10 mouse cellular contexts compared by ENCODE assay signal in genomic region chr5:134933281-134933680, GRCm38 (mm10). TPM values are rescaled to one million over a fixed set of nuclear protein-coding genes. Genes with fewer than 3 reads are reported as not detected.
DNase-seq lines count a peak whose midpoint lies in the region; ATAC-seq and TF ChIP-seq lines count a peak whose summit lies in the region.
"Had no signal": no experiment of that assay in that cellular context is flagged by ENCODE, and none has a peak within 500 bp of the region (broad histone marks: within the 10 kb centered on the region; RNA-seq: fewer than 3 reads in every experiment).

No protein-coding gene starts in this region.

- H3K36me3 ChIP-seq in hindbrain, embryonic 13.5 days = no peaks in the 10 kb centered on the region
- H3K36me3 ChIP-seq in hindbrain, embryonic 16.5 days (ENCODE audit: control insufficient read depth, insufficient read depth, low read length) = no peaks in the 10 kb centered on the region
- H3K36me3 ChIP-seq in liver, embryonic 16.5 days (ENCODE audit: control insufficient read depth, insufficient read depth) = peaks cover 4% of the 10 kb centered on the region; the same call in 1 of the 2 replicates

- 0 out of 2 replicates have a peak, but pooled peaks cover 7% of the 10 kb centered on the region for H3K27me3 ChIP-seq in hindbrain, embryonic 13.5 days
- H3K27me3 ChIP-seq in hindbrain, embryonic 16.5 days (replicated peaks; ENCODE audit: control insufficient read depth, insufficient read depth, low read length) = no peaks in the 10 kb centered on the region
- peaks cover 6% of the 10 kb centered on the region; the same call in 1 of the 2 replicates for H3K27me3 ChIP-seq in liver, embryonic 16.5 days (ENCODE audit: control insufficient read depth, insufficient read depth, low read depth, low read length)

- peak overlapping the region; percentile 90 for H3K4me2 ChIP-seq in hindbrain, embryonic 13.5 days
- H3K4me2 ChIP-seq in hindbrain, embryonic 16.5 days (ENCODE audit: low read length) = no peak overlapping the region
- H3K4me2 ChIP-seq in liver, embryonic 16.5 days (ENCODE audit: low read depth, low read length) = peak overlapping the region; percentile 87

- H3K27ac ChIP-seq in hindbrain, embryonic 13.5 days = no peak overlapping the region
- no peak overlapping the region for H3K27ac ChIP-seq in hindbrain, embryonic 16.5 days (ENCODE audit: low read depth, low read length)
- peak overlapping the region; percentile 30; the same call in 1 of the 2 replicates for H3K27ac ChIP-seq in bone marrow, adult 2 months (ENCODE audit: control insufficient read depth, insufficient read depth, low read depth, low read length, poor library complexity)
- peak overlapping the region; percentile 98 for H3K27ac ChIP-seq in liver, embryonic 16.5 days (ENCODE audit: low read length)

- TF ChIP-seq POLR2A in bone marrow, adult 2 months (IDR thresholded peaks at IDR 0.05; ENCODE audit: borderline replicate concordance, control insufficient read depth, low read depth, low read length) = no peak

- no peaks in the 10 kb centered on the region for H3K9me3 ChIP-seq in hindbrain, embryonic 13.5 days
- no peaks in the 10 kb centered on the region for H3K9me3 ChIP-seq in hindbrain, embryonic 16.5 days (ENCODE audit: control insufficient read depth, low read length)
- H3K9me3 ChIP-seq in liver, embryonic 16.5 days (replicated peaks; ENCODE audit: control insufficient read depth, low read length) = no peaks in the 10 kb centered on the region

- no peak for ATAC-seq in hindbrain, embryonic 13.5 days (ENCODE audit: low FRiP score)
- no peak for ATAC-seq in hindbrain, embryonic 16.5 days
- no peak for ATAC-seq in liver, embryonic 16.5 days (ENCODE audit: low read depth)

- peak; percentile 39 for DNase-seq in 416B (ENCODE audit: low read depth)
- no peak for DNase-seq in layer of hippocampus, adult 11-12 months (ENCODE audit: low spot score)
- DNase-seq in gastrocnemius, postnatal 4 days (ENCODE audit: low spot score in 2 of 2) = no peak
- DNase-seq in testis, postnatal 14 days (ENCODE audit: low spot score) = no peak

- H3K4me3 ChIP-seq in hindbrain, embryonic 13.5 days = no peak overlapping the region
- H3K4me3 ChIP-seq in hindbrain, embryonic 16.5 days (ENCODE audit: low read length) = no peak overlapping the region
- peak overlapping the region; percentile 48 for H3K4me3 ChIP-seq in bone marrow, adult 2 months (replicated peaks; ENCODE audit: control insufficient read depth, low read depth, low read length)
- peak overlapping the region; percentile 89 for H3K4me3 ChIP-seq in liver, embryonic 16.5 days (ENCODE audit: low read depth, low read length)

- 87% methylated on average over 8 of the region's 8 CpGs for WGBS in hindbrain, embryonic 13.5 days
- 93% methylated on average over 8 of the region's 8 CpGs for WGBS in hindbrain, embryonic 16.5 days
- WGBS in bone marrow, adult 2 months = 71% methylated on average over 8 of the region's 8 CpGs
- WGBS in liver, embryonic 16.5 days (ENCODE audit: insufficient replicate concordance) = 77% methylated on average over 8 of the region's 8 CpGs

- H3K9ac ChIP-seq in hindbrain, embryonic 13.5 days = no peak overlapping the region
- H3K9ac ChIP-seq in hindbrain, embryonic 16.5 days (ENCODE audit: low read depth, low read length) = no peak overlapping the region
- H3K9ac ChIP-seq in liver, embryonic 16.5 days (ENCODE audit: low read depth, low read length) = peak overlapping the region; percentile 91

- peaks cover 6% of the 10 kb centered on the region; the same call in 1 of the 2 replicates for H3K4me1 ChIP-seq in hindbrain, embryonic 13.5 days (replicated peaks)
- H3K4me1 ChIP-seq in hindbrain, embryonic 16.5 days (ENCODE audit: control insufficient read depth, insufficient read depth, low read depth, low read length) = peaks cover 6% of the 10 kb centered on the region; the same call in 1 of the 2 replicates
- no peaks in the 10 kb centered on the region for H3K4me1 ChIP-seq in bone marrow, adult 2 months (ENCODE audit: control insufficient read depth, insufficient read depth, low read length)
- H3K4me1 ChIP-seq in liver, embryonic 16.5 days (ENCODE audit: control insufficient read depth, low read depth, low read length) = peaks cover 17% of the 10 kb centered on the region

- no peak for TF ChIP-seq CTCF in bone marrow, adult 2 months (IDR thresholded peaks at IDR 0.05; ENCODE audit: control insufficient read depth, insufficient read depth, low read length)

RNA-seq across cellular contexts. Expression of gene Mettl27, which starts 1.1 kb away (rescaled TPM):
- polyA plus RNA-seq in hindbrain, embryonic 13.5 days (2015; fragmentation: Nextera tagmentation; extraction: Ambion mirVana) = 5.4 and 6.7 TPM in 2 replicates
- 5.2 and 7.0 TPM in 2 replicates for polyA plus RNA-seq in hindbrain, embryonic 16.5 days (2015; fragmentation: Nextera tagmentation; extraction: Ambion mirVana)
- 9.9 and 11.4 TPM in 2 replicates for polyA plus RNA-seq in bone marrow, adult 2 months (2011; ENCODE audit: insufficient read depth, insufficient read length, low replicate concordance, missing spikeins)
- 20.8 and 25.3 TPM in 2 replicates for polyA plus RNA-seq in liver, embryonic 16.5 days (2015; fragmentation: Nextera tagmentation; extraction: Ambion mirVana)
- total RNA-seq in gastrocnemius, postnatal 4 days (2021) = 10 to 100 TPM in 1 of 2 experiments, 1 to 10 TPM in 1; 8.7 to 10.3 TPM

RNA-seq across cellular contexts. Expression of gene Cldn4, which starts 13.5 kb away (rescaled TPM):
- polyA plus RNA-seq in hindbrain, embryonic 13.5 days (2015; fragmentation: Nextera tagmentation; extraction: Ambion mirVana) = not detected in 2 replicates
- polyA plus RNA-seq in hindbrain, embryonic 16.5 days (2015; fragmentation: Nextera tagmentation; extraction: Ambion mirVana) = not detected in 2 replicates
- 11.1 TPM in 1 of 2 replicates, not detected in the other for polyA plus RNA-seq in bone marrow, adult 2 months (2011; ENCODE audit: insufficient read depth, insufficient read length, low replicate concordance, missing spikeins)
- polyA plus RNA-seq in liver, embryonic 16.5 days (2015; fragmentation: Nextera tagmentation; extraction: Ambion mirVana) = 0.28 and 0.71 TPM in 2 replicates
- not detected for total RNA-seq in gastrocnemius, postnatal 4 days (2021)

RNA-seq across cellular contexts. Expression of gene Cldn13, which starts 18.0 kb away (rescaled TPM):
- 0.31 TPM in 1 of 2 replicates, not detected in the other for polyA plus RNA-seq in hindbrain, embryonic 13.5 days (2015; fragmentation: Nextera tagmentation; extraction: Ambion mirVana)
- not detected in 2 replicates for polyA plus RNA-seq in hindbrain, embryonic 16.5 days (2015; fragmentation: Nextera tagmentation; extraction: Ambion mirVana)
- 224 and 283 TPM in 2 replicates for polyA plus RNA-seq in bone marrow, adult 2 months (2011; ENCODE audit: insufficient read depth, insufficient read length, low replicate concordance, missing spikeins)
- polyA plus RNA-seq in liver, embryonic 16.5 days (2015; fragmentation: Nextera tagmentation; extraction: Ambion mirVana) = 258 and 277 TPM in 2 replicates
- not detected for total RNA-seq in gastrocnemius, postnatal 4 days (2021)
- total RNA-seq: heart, postnatal 14 days had no signal

RNA-seq across cellular contexts. Expression of gene Tmem270, which starts 26.7 kb away (rescaled TPM):
- polyA plus RNA-seq in hindbrain, embryonic 13.5 days (2015; fragmentation: Nextera tagmentation; extraction: Ambion mirVana) = not detected in 2 replicates
- polyA plus RNA-seq in hindbrain, embryonic 16.5 days (2015; fragmentation: Nextera tagmentation; extraction: Ambion mirVana) = not detected in 2 replicates
- not detected in 2 replicates for polyA plus RNA-seq in bone marrow, adult 2 months (2011; ENCODE audit: insufficient read depth, insufficient read length, low replicate concordance, missing spikeins)
- polyA plus RNA-seq in liver, embryonic 16.5 days (2015; fragmentation: Nextera tagmentation; extraction: Ambion mirVana) = 0.09 and 0.12 TPM in 2 replicates
- not detected for total RNA-seq in gastrocnemius, postnatal 4 days (2021)
- total RNA-seq: heart, postnatal 14 days had no signal
- polyA plus RNA-seq: limb, embryonic 14.5 days had no signal

RNA-seq across cellular contexts. Expression of gene Cldn3, which starts 52.7 kb away (rescaled TPM):
- polyA plus RNA-seq in hindbrain, embryonic 13.5 days (2015; fragmentation: Nextera tagmentation; extraction: Ambion mirVana) = 2.3 and 2.8 TPM in 2 replicates
- 4.2 and 4.6 TPM in 2 replicates for polyA plus RNA-seq in hindbrain, embryonic 16.5 days (2015; fragmentation: Nextera tagmentation; extraction: Ambion mirVana)
- not detected in 2 replicates for polyA plus RNA-seq in bone marrow, adult 2 months (2011; ENCODE audit: insufficient read depth, insufficient read length, low replicate concordance, missing spikeins)
- polyA plus RNA-seq in liver, embryonic 16.5 days (2015; fragmentation: Nextera tagmentation; extraction: Ambion mirVana) = 2.6 and 4.7 TPM in 2 replicates
- total RNA-seq in gastrocnemius, postnatal 4 days (2021) = under 1 TPM in 1 of 2 experiments, not detected in 1; 0.29 TPM

Comparison
In these comparisons a context has a peak if more than half of its experiments do, and no peak if none do; other contexts are left out.
1. H3K27ac ChIP-seq: peak in bone marrow, adult 2 months (single experiment) and liver, embryonic 16.5 days (single experiment); none in hindbrain, embryonic 13.5 days (single experiment) and hindbrain, embryonic 16.5 days (single experiment).
2. H3K4me3 ChIP-seq: peak in bone marrow, adult 2 months (single experiment) and liver, embryonic 16.5 days (single experiment); none in hindbrain, embryonic 13.5 days (single experiment) and hindbrain, embryonic 16.5 days (single experiment).
3. RNA of gene Cldn13, which starts 18.0 kb away (polyA plus RNA-seq): 258 to 277 TPM in liver, embryonic 16.5 days and 224 to 283 TPM in bone marrow, adult 2 months; 0.31 TPM in hindbrain, embryonic 13.5 days and not detected in hindbrain, embryonic 16.5 days; every median in the first group is over 100 times any median in the second.